Mouse (Mus musculus) stomach, postnatal 0 days (tissue): ENCODE measurements around the gene Cnih3.

Experiments used
- CTCF ChIP-seq: IDR thresholded peaks from 2 replicates; pipeline ENCODE4 v1.5.1; 2016; ENCODE audit warnings: antibody characterized with exemption, low read depth, mild to moderate bottlenecking, moderate library complexity
- EP300 ChIP-seq: optimal IDR thresholded peaks from 2 replicates; pipeline ENCODE3; 2016; ENCODE audit warnings: antibody characterized with exemption

DNA sequence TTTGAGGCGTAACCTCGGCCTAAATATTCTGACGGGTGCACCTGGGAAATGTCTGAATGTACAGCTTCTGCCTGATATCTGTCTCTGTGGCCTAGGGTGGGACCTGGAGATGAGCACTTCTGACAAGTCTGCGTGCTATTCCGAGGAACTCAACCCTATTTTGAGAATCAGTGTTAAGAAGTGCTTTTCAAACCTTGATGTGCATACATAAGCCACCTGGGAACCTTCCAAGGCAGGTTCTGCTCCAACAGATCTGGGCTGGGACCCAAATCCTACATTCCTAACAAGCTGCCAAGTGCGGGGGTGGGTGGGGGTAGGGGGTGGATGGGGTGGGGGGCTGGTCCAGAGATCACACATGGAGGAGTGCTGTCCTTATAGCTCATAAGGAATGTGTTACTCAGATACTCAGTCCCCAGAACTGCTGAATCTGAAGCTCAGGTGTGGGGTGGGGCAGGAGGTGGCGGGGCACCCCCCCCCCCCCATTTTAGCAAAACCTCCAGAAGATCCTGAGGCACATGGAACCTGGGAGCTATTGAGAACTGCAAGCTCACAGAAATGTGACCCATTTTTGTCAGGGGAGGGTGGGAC lies 89.3 kb downstream of the Cnih3 start:
- TF ChIP-seq CTCF (no peak), EP300 (no peak)
